Mouse (Mus musculus): ENCODE measurements around the gene Afmid.

Afmid gene

GRCm38 (mm10) chr11:117794035-117794551 lies 31.6 kb upstream of the Afmid start:
- WGBS = 76% methylated on average over 4 of the region's 4 CpGs

GRCm38 (mm10) chr11:117796954-117797353 lies 28.8 kb upstream of the Afmid start:
- 82% methylated on average over 5 of the region's 5 CpGs for WGBS

- WGBS = 85% methylated on average over 9 of the region's 9 CpGs
Observed at GRCm38 (mm10) chr11:117797511-117798159, 28.1 kb upstream of the Afmid start, which contains the start of gene 6030468B19Rik. Gene 6030468B19Rik (plus strand): TSS chr11:117797660.

GRCm38 (mm10) chr11:117798160-117798541 lies 27.6 kb upstream of the Afmid start:
- 68% methylated on average over 2 of the region's 2 CpGs for WGBS

GRCm38 (mm10) chr11:117799174-117799573 lies 26.6 kb upstream of the Afmid start:
- WGBS = 60% methylated on average over 5 of the region's 5 CpGs

- WGBS = 66% methylated on average over 7 of the region's 7 CpGs
Observed at GRCm38 (mm10) chr11:117800038-117800437, 25.7 kb upstream of the Afmid start.

- 90% methylated on average over 7 of the region's 7 CpGs for WGBS
Observed at GRCm38 (mm10) chr11:117801650-117802049, 24.1 kb upstream of the Afmid start.

GRCm38 (mm10) chr11:117803166-117803688 lies 22.5 kb upstream of the Afmid start:
- WGBS = 66% methylated on average over 3 of the region's 3 CpGs

- 96% methylated on average over 6 of the region's 6 CpGs for WGBS
Observed at GRCm38 (mm10) chr11:117806781-117807180, 18.9 kb upstream of the Afmid start.

GRCm38 (mm10) chr11:117809407-117810311 lies 16.1 kb upstream of the Afmid start, which contains the start of the genes Gm20708 and Syngr2:
Gene Gm20708 (plus strand): TSS chr11:117809668.
Gene Syngr2 (plus strand): TSS chr11:117809668.
- WGBS = 1% methylated on average over 69 of the region's 75 CpGs

- 4% methylated on average over 21 of the region's 21 CpGs for WGBS
Observed at GRCm38 (mm10) chr11:117810401-117811046, 15.2 kb upstream of the Afmid start.

- 65% methylated on average over 5 of the region's 5 CpGs for WGBS
Observed at GRCm38 (mm10) chr11:117813867-117814266, 11.9 kb upstream of the Afmid start.

GRCm38 (mm10) chr11:117814704-117815366 lies 10.9 kb upstream of the Afmid start:
- WGBS = 89% methylated on average over 6 of the region's 6 CpGs

GRCm38 (mm10) chr11:117815850-117816249 lies 9.9 kb upstream of the Afmid start:
- WGBS = 56% methylated on average over 9 of the region's 9 CpGs

- 75% methylated on average over 13 of the region's 13 CpGs for WGBS
Observed at GRCm38 (mm10) chr11:117816389-117816996, 9.2 kb upstream of the Afmid start.

- 53% methylated on average over 8 of the region's 8 CpGs for WGBS
Observed at GRCm38 (mm10) chr11:117819095-117819494, 6.6 kb upstream of the Afmid start.

GRCm38 (mm10) chr11:117820173-117820572 lies 5.6 kb upstream of the Afmid start:
- WGBS = 97% methylated on average over 7 of the region's 7 CpGs

- WGBS = 94% methylated on average over 9 of the region's 9 CpGs
Observed at GRCm38 (mm10) chr11:117821868-117822267, 3.9 kb upstream of the Afmid start.

- 59% methylated on average over 7 of the region's 7 CpGs for WGBS
Observed at GRCm38 (mm10) chr11:117822728-117823241, 2.9 kb upstream of the Afmid start.

GRCm38 (mm10) chr11:117823411-117823810 lies 2.3 kb upstream of the Afmid start:
- 91% methylated on average over 6 of the region's 6 CpGs for WGBS

Data from cerebral cortex, adult 2 months (tissue).